In genomic region chr11:44841127-44842056, GRCm38 (mm10) we compare ENCODE assay signal across 12 mouse cellular contexts.
DNase-seq lines count a peak whose midpoint lies in the region; ATAC-seq and TF ChIP-seq lines count a peak whose summit lies in the region.
"Had no signal": no experiment of that assay in that cellular context is flagged by ENCODE, and none has a peak within 500 bp of the region (broad histone marks: within the 10 kb centered on the region; RNA-seq: fewer than 3 reads in every experiment).

No protein-coding gene starts in this region.

- DNase-seq in heart, adult 2 months, result no peak
- peak; percentile 87 for DNase-seq in brain, embryonic 14.5 days (ENCODE audit: low read depth)
- DNase-seq in hindbrain, embryonic 10.5 days (ENCODE audit: low spot score), result peak; percentile 47
- DNase-seq in thymus, postnatal 10 days (ENCODE audit: low spot score in 2 of 2), result no peak
- DNase-seq in adrenal gland, postnatal 25 days, result no peak
- DNase-seq: kidney, adult 9 months; spleen, adult 18-20 months; thymus, adult 18-20 months had no signal

- H3K4me3 ChIP-seq in heart, embryonic 13.5 days, result no peak overlapping the region
- no peak overlapping the region for H3K4me3 ChIP-seq in heart, adult 2 months
- no peak overlapping the region for H3K4me3 ChIP-seq in hindbrain, embryonic 10.5 days
- H3K4me3 ChIP-seq in midbrain, embryonic 16.5 days (ENCODE audit: low read depth, low read length), result no peak overlapping the region
- H3K4me3 ChIP-seq in liver, embryonic 12.5 days, result no peak overlapping the region

- peak overlapping the region; percentile 19 for H3K4me2 ChIP-seq in heart, embryonic 13.5 days
- H3K4me2 ChIP-seq in midbrain, embryonic 16.5 days (ENCODE audit: low read length), result no peak overlapping the region
- H3K4me2 ChIP-seq in liver, embryonic 12.5 days, result no peak overlapping the region

- TF ChIP-seq POLR2A in heart, adult 2 months (IDR thresholded peaks at IDR 0.05; ENCODE audit: insufficient read depth, low read depth, low read length), result no peak
- no peak for TF ChIP-seq POLR2A in brain, embryonic 14.5 days (IDR thresholded peaks at IDR 0.05; ENCODE audit: borderline replicate concordance, extremely low read depth, insufficient read depth, insufficient read length, poor library complexity, severe bottlenecking)

- H3K27me3 ChIP-seq in heart, embryonic 13.5 days (replicated peaks), result no peaks in the 10 kb centered on the region
- H3K27me3 ChIP-seq in heart, adult 2 months (ENCODE audit: control insufficient read depth, insufficient read depth, low read length), result no peaks in the 10 kb centered on the region
- H3K27me3 ChIP-seq in hindbrain, embryonic 10.5 days (ENCODE audit: insufficient read depth, poor library complexity, severe bottlenecking), result no peaks in the 10 kb centered on the region
- H3K27me3 ChIP-seq in midbrain, embryonic 16.5 days (ENCODE audit: control insufficient read depth, insufficient read depth, low read depth, low read length), result no peaks in the 10 kb centered on the region
- H3K27me3 ChIP-seq in liver, embryonic 12.5 days (replicated peaks), result no peaks in the 10 kb centered on the region

- TF ChIP-seq CTCF in heart, adult 2 months (IDR thresholded peaks at IDR 0.05), result no peak
- no peak for TF ChIP-seq CTCF in brain, embryonic 14.5 days (IDR thresholded peaks at IDR 0.05; ENCODE audit: borderline replicate concordance, extremely low read depth, insufficient read depth, insufficient read length)

- no peak for ATAC-seq in heart, embryonic 13.5 days (ENCODE audit: extremely low read depth, insufficient number of reproducible peaks, low FRiP score, low TSS enrichment)
- ATAC-seq in midbrain, embryonic 16.5 days, result peak; percentile 83
- ATAC-seq in liver, embryonic 12.5 days, result no peak

- H3K4me1 ChIP-seq in heart, embryonic 13.5 days, result peaks cover 22% of the 10 kb centered on the region
- H3K4me1 ChIP-seq in heart, adult 2 months (ENCODE audit: control insufficient read depth, insufficient read depth, low read length), result peaks cover 5% of the 10 kb centered on the region
- peaks cover 39% of the 10 kb centered on the region for H3K4me1 ChIP-seq in hindbrain, embryonic 10.5 days (replicated peaks)
- peaks cover 18% of the 10 kb centered on the region for H3K4me1 ChIP-seq in midbrain, embryonic 16.5 days (ENCODE audit: control insufficient read depth, insufficient read depth, low read length)
- no peaks in the 10 kb centered on the region for H3K4me1 ChIP-seq in liver, embryonic 12.5 days

- H3K36me3 ChIP-seq in heart, embryonic 13.5 days, result no peaks in the 10 kb centered on the region
- H3K36me3 ChIP-seq in heart, adult 2 months (ENCODE audit: control insufficient read depth, insufficient read depth, low read length), result no peaks in the 10 kb centered on the region
- no peaks in the 10 kb centered on the region for H3K36me3 ChIP-seq in hindbrain, embryonic 10.5 days
- no peaks in the 10 kb centered on the region for H3K36me3 ChIP-seq in midbrain, embryonic 16.5 days (ENCODE audit: control insufficient read depth, insufficient read depth, low read length)
- H3K36me3 ChIP-seq in liver, embryonic 12.5 days, result no peaks in the 10 kb centered on the region

- TF ChIP-seq EP300 in heart, adult 2 months (IDR thresholded peaks at IDR 0.05; ENCODE audit: insufficient read depth, low read depth, low read length), result no peak

- no peak overlapping the region for H3K9ac ChIP-seq in heart, embryonic 13.5 days
- no peak overlapping the region for H3K9ac ChIP-seq in heart, adult 2 months (ENCODE audit: low read depth, low read length)
- no peak overlapping the region for H3K9ac ChIP-seq in midbrain, embryonic 16.5 days (ENCODE audit: low read depth, low read length)
- H3K9ac ChIP-seq in liver, embryonic 12.5 days, result no peak overlapping the region
- H3K9ac ChIP-seq: liver, embryonic 14.5 days had no signal

- peak overlapping the region; percentile 46 for H3K27ac ChIP-seq in heart, embryonic 13.5 days (replicated peaks)
- no peak overlapping the region for H3K27ac ChIP-seq in heart, adult 2 months
- peak overlapping the region; percentile 77 for H3K27ac ChIP-seq in hindbrain, embryonic 10.5 days
- H3K27ac ChIP-seq in midbrain, embryonic 16.5 days (ENCODE audit: low read length), result no peak overlapping the region
- H3K27ac ChIP-seq in liver, embryonic 12.5 days, result no peak overlapping the region
- H3K27ac ChIP-seq: liver, embryonic 14.5 days had no signal

- WGBS in heart, embryonic 13.5 days, result 24% methylated on average over 14 of the region's 14 CpGs
- 24% methylated on average over 14 of the region's 14 CpGs for WGBS in heart, adult 2 months
- WGBS in hindbrain, embryonic 10.5 days, result 44% methylated on average over 14 of the region's 14 CpGs
- 33% methylated on average over 14 of the region's 14 CpGs for WGBS in midbrain, embryonic 16.5 days
- 47% methylated on average over 14 of the region's 14 CpGs for WGBS in liver, embryonic 12.5 days (ENCODE audit: insufficient replicate concordance)

- intact Hi-C loops in heart, adult 2 months (cut with DNase I), result no loop called here

- H3K9me3 ChIP-seq in heart, embryonic 13.5 days, result no peaks in the 10 kb centered on the region
- H3K9me3 ChIP-seq in hindbrain, embryonic 10.5 days, result no peaks in the 10 kb centered on the region
- no peaks in the 10 kb centered on the region for H3K9me3 ChIP-seq in midbrain, embryonic 16.5 days (replicated peaks; ENCODE audit: control insufficient read depth, low read length, poor library complexity, severe bottlenecking)
- no peaks in the 10 kb centered on the region for H3K9me3 ChIP-seq in liver, embryonic 12.5 days (replicated peaks)

- H3K79me2 ChIP-seq in heart, adult 2 months (replicated peaks; ENCODE audit: control insufficient read depth, insufficient read depth, low read length), result 0 out of 2 replicates have a peak, but pooled peaks cover 1% of the 10 kb centered on the region

Comparison
In these comparisons a context has a peak if more than half of its experiments do, and no peak if none do; other contexts are left out.
1. H3K27ac ChIP-seq: peak in heart, embryonic 13.5 days (single experiment) and hindbrain, embryonic 10.5 days (single experiment); none in heart, adult 2 months (single experiment), midbrain, embryonic 16.5 days (single experiment) and liver, embryonic 12.5 days (single experiment).
2. DNase-seq: peak in brain, embryonic 14.5 days (single experiment) and hindbrain, embryonic 10.5 days (single experiment); none in heart, adult 2 months (0 of 2), thymus, postnatal 10 days (0 of 2) and adrenal gland, postnatal 25 days (single experiment).